Mouse (Mus musculus) kidney, embryonic 16.5 days (tissue): ENCODE results near the gene Me3. TPM values are rescaled to one million over a fixed set of nuclear protein-coding genes. Genes with fewer than 3 reads are reported as not detected.

Experiments
- ATAC-seq: fragments of 200-750 bp; cut with Nextera tagmentation; 2 replicates; pipeline ENCODE4 v1.8.0; 2017; ENCODE audit warnings: moderate TSS enrichment; ENCODE audit not compliant: low FRiP score, low TSS enrichment
- H3K27ac ChIP-seq: fragments of 300-500 bp; sonication (generic); 2 replicates; pipeline ENCODE4 v1.5.1; 2014; ENCODE audit warnings: low read length
- H3K27me3 ChIP-seq: fragments of 300-500 bp; sonication (generic); 2 replicates; pipeline ENCODE4 v1.6.1; 2014; ENCODE audit warnings: low read length, control low read depth, mixed read lengths; ENCODE audit not compliant: insufficient read depth
- H3K36me3 ChIP-seq: fragments of 300-500 bp; sonication (generic); 2 replicates; pipeline ENCODE4 v1.6.1; 2014; ENCODE audit warnings: low read length, control low read depth, mixed read lengths; ENCODE audit not compliant: insufficient read depth
- H3K4me1 ChIP-seq: fragments of 300-500 bp; sonication (generic); 2 replicates; pipeline ENCODE4 v1.6.1; 2014; ENCODE audit warnings: low read length, control low read depth, mixed read lengths; ENCODE audit not compliant: insufficient read depth
- H3K4me2 ChIP-seq: fragments of 300-500 bp; sonication (generic); replicated peaks from 2 replicates; pipeline ENCODE4 v1.6.1; 2014; ENCODE audit warnings: low read depth, low read length
- H3K4me3 ChIP-seq: fragments of 300-500 bp; sonication (generic); 2 replicates; pipeline ENCODE4 v1.5.1; 2014; ENCODE audit warnings: mild to moderate bottlenecking, low read length
- H3K9ac ChIP-seq: fragments of 300-500 bp; sonication (generic); replicated peaks from 2 replicates; pipeline ENCODE4 v1.6.1; 2014; ENCODE audit warnings: low read length
- H3K9me3 ChIP-seq: fragments of 300-500 bp; sonication (generic); 2 replicates; pipeline ENCODE4 v1.6.1; 2016; ENCODE audit warnings: low read length, control low read depth
- WGBS: fragments of 180-500 bp; shearing (Covaris S2); extraction: QIAGEN DNeasy Blood & Tissue Kit; methylation state at CpG from one replicate; pipeline ENCODE4 v1.1.7; 2014; 5-methylcytosine and 5-hydroxymethylcytosine counted together
- polyA plus RNA-seq: library from polyadenylated mRNA; unstranded; fragments of >200 nt; fragmentation: Nextera tagmentation; extraction: Ambion mirVana; gene quantifications from 2 replicates; pipeline ENCODE4 v1.2.1, GENCODE M21; 2015

The Me3 gene
- polyA plus RNA-seq, 1 experiment from 2014 or later = 20.2 TPM

DNA sequence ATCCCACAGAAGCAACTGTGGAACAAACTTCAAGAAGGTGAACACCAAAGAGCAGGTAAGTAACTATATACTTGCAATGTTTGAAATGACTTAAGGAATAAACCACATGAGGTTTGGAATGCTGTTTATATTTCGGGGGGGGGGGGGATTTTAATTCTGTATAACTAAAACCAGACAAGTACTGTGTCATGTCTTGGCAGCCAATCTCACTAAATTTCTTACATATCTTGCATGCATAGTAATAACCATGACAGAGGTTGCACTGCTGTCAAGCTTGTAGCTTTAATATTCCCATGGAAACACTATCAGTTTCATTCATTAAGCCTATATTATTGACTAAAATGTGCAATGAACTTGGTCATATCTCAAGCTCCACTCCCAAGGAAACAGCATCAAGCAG is 223.0 kb downstream of the Me3 start:
- H3K36me3 ChIP-seq = no peaks in the 10 kb centered on the region
- H3K4me1 ChIP-seq = no peaks in the 10 kb centered on the region
- no peak overlapping the region for H3K27ac ChIP-seq
- no peaks in the 10 kb centered on the region for H3K27me3 ChIP-seq
- no peak overlapping the region for H3K4me3 ChIP-seq
- no peak overlapping the region for H3K4me2 ChIP-seq
- ATAC-seq = no peak
- 81% methylated on average over 1 of the region's 1 CpGs for WGBS
- H3K9ac ChIP-seq = no peak overlapping the region
- no peaks in the 10 kb centered on the region for H3K9me3 ChIP-seq

DNA sequence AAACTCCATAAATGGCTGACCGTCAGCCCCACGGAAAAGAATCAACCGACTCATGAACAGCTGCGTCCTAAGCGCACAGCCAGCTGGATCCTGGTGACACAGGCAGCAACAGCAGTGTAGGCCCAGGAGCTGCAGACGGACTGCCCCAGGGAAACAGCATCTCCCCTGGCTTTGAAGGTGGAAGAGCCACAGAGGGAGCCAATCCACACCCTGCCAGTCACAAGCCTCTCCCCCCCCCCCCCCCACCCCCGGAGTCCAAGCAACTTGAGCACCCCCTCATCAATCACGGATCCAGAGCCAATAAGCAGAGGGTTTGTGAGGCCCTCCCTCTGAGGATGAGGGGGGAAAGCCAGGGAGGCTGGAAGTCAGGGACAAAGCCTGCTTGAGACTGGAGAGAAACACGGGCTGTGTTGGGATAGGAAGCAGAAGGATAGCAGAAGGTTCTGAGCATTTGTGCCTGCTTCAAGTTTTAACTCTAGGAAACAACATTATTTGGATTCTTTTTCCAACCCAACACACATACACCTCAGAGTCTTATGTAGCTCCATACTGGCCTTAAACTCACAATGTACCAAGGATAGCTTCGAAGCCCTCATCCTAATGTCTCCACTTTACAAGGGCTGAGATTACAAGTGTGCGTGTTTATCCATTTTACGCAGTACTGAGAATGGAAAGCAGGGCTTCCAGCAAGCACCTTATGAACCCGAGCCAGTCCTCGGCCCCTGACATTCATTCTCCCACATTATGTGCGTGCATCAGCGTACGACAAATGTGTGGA is 224.4 kb downstream of the Me3 start:
- no peak overlapping the region for H3K9ac ChIP-seq
- H3K4me3 ChIP-seq = no peak overlapping the region
- H3K4me2 ChIP-seq = no peak overlapping the region
- ATAC-seq = peak; percentile 65; the same call in 1 of the 2 replicates
- WGBS = 54% methylated on average over 16 of the region's 17 CpGs
- H3K36me3 ChIP-seq = no peaks in the 10 kb centered on the region
- no peaks in the 10 kb centered on the region for H3K9me3 ChIP-seq
- H3K27me3 ChIP-seq = no peaks in the 10 kb centered on the region
- H3K4me1 ChIP-seq = no peaks in the 10 kb centered on the region
- no peak overlapping the region for H3K27ac ChIP-seq

GRCm38 (mm10) chr7:89864769-89865168 is 232.6 kb downstream of the Me3 start:
- Histone ChIP-seq H3K27ac (no peak overlapping the region), H3K4me3 (no peak overlapping the region), H3K9ac (no peak overlapping the region), H3K4me1 (peaks cover 3% of the 10 kb centered on the region; the same call in 1 of the 2 replicates), H3K27me3 (no peaks in the 10 kb centered on the region), H3K9me3 (no peaks in the 10 kb centered on the region), H3K36me3 (no peaks in the 10 kb centered on the region), H3K4me2 (no peak overlapping the region)
- 94% methylated on average over 1 of the region's 1 CpGs for WGBS
- no peak for ATAC-seq

GRCm38 (mm10) chr7:89867221-89867620 is 235.0 kb downstream of the Me3 start:
- no peak overlapping the region for H3K9ac ChIP-seq
- H3K27me3 ChIP-seq = no peaks in the 10 kb centered on the region
- H3K36me3 ChIP-seq = no peaks in the 10 kb centered on the region
- no peak overlapping the region for H3K4me2 ChIP-seq
- peaks cover 3% of the 10 kb centered on the region; the same call in 1 of the 2 replicates for H3K4me1 ChIP-seq
- H3K4me3 ChIP-seq = no peak overlapping the region
- H3K27ac ChIP-seq = no peak overlapping the region
- no peak for ATAC-seq
- WGBS = 81% methylated on average over 5 of the region's 5 CpGs
- H3K9me3 ChIP-seq = no peaks in the 10 kb centered on the region

- no peaks in the 10 kb centered on the region for H3K4me1 ChIP-seq
- WGBS = 70% methylated on average over 1 of the region's 1 CpGs
- H3K4me3 ChIP-seq = no peak overlapping the region
- ATAC-seq = no peak
- H3K27ac ChIP-seq = no peak overlapping the region
- H3K9me3 ChIP-seq = no peaks in the 10 kb centered on the region
- H3K4me2 ChIP-seq = no peak overlapping the region
- no peaks in the 10 kb centered on the region for H3K36me3 ChIP-seq
- no peaks in the 10 kb centered on the region for H3K27me3 ChIP-seq
- H3K9ac ChIP-seq = no peak overlapping the region
Observed at GRCm38 (mm10) chr7:89879686-89880085, 247.5 kb downstream of the Me3 start.

DNA sequence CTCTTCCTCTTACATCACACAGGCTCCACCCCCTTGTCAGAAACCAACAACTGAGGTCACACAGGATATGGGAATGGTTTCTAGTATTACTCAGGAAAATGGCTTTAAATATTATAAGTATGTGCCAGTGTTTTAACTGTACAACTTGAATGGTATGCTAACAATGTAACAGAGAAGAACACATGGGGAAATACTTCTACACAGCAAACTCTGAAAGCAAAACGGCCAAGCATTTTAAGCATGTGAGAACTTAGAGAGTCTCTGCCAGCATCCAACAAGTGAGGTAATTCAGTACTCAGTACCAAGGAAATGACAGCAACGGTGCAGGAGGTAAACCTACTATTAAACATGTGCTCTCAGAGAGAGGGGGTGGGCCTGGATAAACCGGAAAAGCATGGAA is 252.4 kb downstream of the Me3 start:
- no peaks in the 10 kb centered on the region for H3K4me1 ChIP-seq
- WGBS = 52% methylated on average over 3 of the region's 3 CpGs
- ATAC-seq = no peak
- no peak overlapping the region for H3K4me2 ChIP-seq
- no peaks in the 10 kb centered on the region for H3K27me3 ChIP-seq
- H3K36me3 ChIP-seq = no peaks in the 10 kb centered on the region
- H3K27ac ChIP-seq = no peak overlapping the region
- H3K9ac ChIP-seq = no peak overlapping the region
- no peak overlapping the region for H3K4me3 ChIP-seq
- no peaks in the 10 kb centered on the region for H3K9me3 ChIP-seq

DNA sequence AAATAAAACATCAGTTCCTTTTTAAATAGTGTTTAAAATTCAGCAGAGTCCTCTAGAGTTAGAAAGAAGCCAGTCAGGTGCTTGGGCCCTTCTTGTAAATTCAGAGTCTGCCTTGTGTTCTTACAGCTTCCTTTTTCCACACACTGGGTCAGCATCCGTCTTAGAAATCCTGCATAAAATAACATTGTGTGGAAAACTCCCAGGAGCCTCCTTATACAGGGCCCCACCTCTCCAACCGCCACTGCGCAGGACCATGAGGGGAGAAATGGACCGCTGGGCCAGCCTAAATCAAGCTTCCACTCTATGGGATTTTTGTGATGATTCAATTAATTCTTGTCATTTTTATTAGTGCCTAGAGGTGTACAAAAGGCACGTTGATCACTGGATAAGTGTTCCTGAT is 259.2 kb downstream of the Me3 start:
- no peak overlapping the region for H3K27ac ChIP-seq
- H3K27me3 ChIP-seq = no peaks in the 10 kb centered on the region
- H3K4me1 ChIP-seq = no peaks in the 10 kb centered on the region
- ATAC-seq = no peak
- no peaks in the 10 kb centered on the region for H3K36me3 ChIP-seq
- H3K9me3 ChIP-seq = no peaks in the 10 kb centered on the region
- 63% methylated on average over 5 of the region's 5 CpGs for WGBS
- H3K4me2 ChIP-seq = no peak overlapping the region
- H3K9ac ChIP-seq = no peak overlapping the region
- H3K4me3 ChIP-seq = no peak overlapping the region

DNA sequence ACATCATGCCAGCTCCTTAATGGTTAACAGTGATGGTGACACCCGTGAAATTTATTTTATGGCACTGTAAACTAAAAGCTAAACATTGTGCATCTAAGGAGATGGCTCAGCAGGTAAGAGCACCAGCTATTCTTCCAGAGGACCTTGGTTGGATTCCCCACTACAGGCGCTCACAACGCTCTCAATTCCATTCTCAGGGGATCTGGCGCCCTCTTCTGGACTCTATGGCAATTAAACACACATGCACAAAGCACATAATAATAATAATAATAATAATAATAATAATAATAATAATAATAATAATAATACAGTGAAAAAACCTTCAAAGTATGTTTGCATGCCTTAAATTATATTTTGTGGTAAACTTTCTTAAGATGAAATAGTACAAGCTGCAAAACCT is 259.7 kb downstream of the Me3 start:
- no peak overlapping the region for H3K27ac ChIP-seq
- H3K4me3 ChIP-seq = no peak overlapping the region
- no peak overlapping the region for H3K4me2 ChIP-seq
- H3K9ac ChIP-seq = no peak overlapping the region
- H3K27me3 ChIP-seq = no peaks in the 10 kb centered on the region
- H3K9me3 ChIP-seq = no peaks in the 10 kb centered on the region
- 47% methylated on average over 4 of the region's 4 CpGs for WGBS
- H3K4me1 ChIP-seq = no peaks in the 10 kb centered on the region
- H3K36me3 ChIP-seq = no peaks in the 10 kb centered on the region
- ATAC-seq = no peak

- no peaks in the 10 kb centered on the region for H3K9me3 ChIP-seq
- H3K9ac ChIP-seq = no peak overlapping the region
- 89% methylated on average over 8 of the region's 8 CpGs for WGBS
- H3K36me3 ChIP-seq = no peaks in the 10 kb centered on the region
- no peak for ATAC-seq
- H3K27ac ChIP-seq = no peak overlapping the region
- no peaks in the 10 kb centered on the region for H3K27me3 ChIP-seq
- peak overlapping the region; percentile 55 for H3K4me2 ChIP-seq
- peaks cover 9% of the 10 kb centered on the region for H3K4me1 ChIP-seq
- H3K4me3 ChIP-seq = peak overlapping the region; percentile 27
Observed at GRCm38 (mm10) chr7:89903007-89903406, 270.8 kb downstream of the Me3 start.

DNA sequence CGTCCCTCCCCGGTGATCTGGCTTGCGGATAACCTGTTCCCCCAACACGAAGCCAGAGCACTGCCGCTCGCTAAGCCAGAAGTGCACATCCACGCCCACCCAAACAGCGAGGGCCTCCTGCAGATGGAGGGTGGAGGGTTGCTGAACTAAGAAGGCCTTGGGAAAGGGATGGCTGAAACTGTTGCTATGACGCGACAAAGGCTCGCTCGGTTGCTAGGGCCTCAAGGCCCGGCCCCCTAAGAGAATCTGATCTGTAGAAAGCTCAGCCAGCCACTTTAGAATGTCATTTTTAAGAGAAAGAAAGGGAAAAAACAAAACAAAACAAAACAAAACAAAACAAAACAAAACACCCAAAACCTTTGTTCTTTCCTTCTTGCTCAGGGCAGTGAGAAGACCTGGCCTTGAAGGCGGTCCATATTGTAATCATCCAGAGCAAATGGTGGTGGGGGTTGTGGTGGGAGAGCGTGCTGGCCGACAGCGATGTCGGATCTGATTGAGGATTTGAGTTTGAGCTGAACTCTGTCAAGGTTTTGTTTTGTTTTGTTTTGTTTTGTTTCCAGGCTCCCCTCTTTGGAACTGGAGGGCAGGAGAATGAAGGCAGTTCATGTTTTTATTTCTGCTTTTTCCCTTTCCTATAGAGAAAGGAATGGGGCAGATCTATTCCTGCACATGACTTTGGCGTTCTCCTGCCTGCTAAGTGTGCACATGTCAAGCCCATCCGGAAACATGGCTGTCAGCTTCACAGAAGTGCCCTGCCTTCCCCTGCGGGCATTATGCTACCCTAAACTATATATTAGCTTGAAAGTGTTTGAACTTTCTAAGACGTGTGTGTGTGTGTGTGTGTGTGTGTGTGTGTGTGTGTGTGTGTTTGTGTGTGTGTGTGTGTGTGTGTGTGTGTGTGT is 271.5 kb downstream of the Me3 start, which contains the start of gene Ccdc81:
Gene Ccdc81, minus strand, starts transcription at position 188 of the 902 bp plus-strand sequence.
- H3K9ac ChIP-seq = no peak within 1 kb of the TSS
- no peaks in the 10 kb centered on the region for H3K9me3 ChIP-seq
- peak within 1 kb of the TSS; percentile 27 for H3K4me3 ChIP-seq
- WGBS = 31% methylated on average over 22 of the region's 22 CpGs
- peak; percentile 81; the same call in 1 of the 2 replicates for ATAC-seq
- H3K4me2 ChIP-seq = peak within 1 kb of the TSS; percentile 55
- no peak within 1 kb of the TSS for H3K27ac ChIP-seq
- H3K36me3 ChIP-seq = no peaks in the 10 kb centered on the region
- peaks cover 9% of the 10 kb centered on the region for H3K4me1 ChIP-seq
- no peaks in the 10 kb centered on the region for H3K27me3 ChIP-seq
